8 mouse cellular contexts compared by ENCODE assay signal in the genomic region with DNA sequence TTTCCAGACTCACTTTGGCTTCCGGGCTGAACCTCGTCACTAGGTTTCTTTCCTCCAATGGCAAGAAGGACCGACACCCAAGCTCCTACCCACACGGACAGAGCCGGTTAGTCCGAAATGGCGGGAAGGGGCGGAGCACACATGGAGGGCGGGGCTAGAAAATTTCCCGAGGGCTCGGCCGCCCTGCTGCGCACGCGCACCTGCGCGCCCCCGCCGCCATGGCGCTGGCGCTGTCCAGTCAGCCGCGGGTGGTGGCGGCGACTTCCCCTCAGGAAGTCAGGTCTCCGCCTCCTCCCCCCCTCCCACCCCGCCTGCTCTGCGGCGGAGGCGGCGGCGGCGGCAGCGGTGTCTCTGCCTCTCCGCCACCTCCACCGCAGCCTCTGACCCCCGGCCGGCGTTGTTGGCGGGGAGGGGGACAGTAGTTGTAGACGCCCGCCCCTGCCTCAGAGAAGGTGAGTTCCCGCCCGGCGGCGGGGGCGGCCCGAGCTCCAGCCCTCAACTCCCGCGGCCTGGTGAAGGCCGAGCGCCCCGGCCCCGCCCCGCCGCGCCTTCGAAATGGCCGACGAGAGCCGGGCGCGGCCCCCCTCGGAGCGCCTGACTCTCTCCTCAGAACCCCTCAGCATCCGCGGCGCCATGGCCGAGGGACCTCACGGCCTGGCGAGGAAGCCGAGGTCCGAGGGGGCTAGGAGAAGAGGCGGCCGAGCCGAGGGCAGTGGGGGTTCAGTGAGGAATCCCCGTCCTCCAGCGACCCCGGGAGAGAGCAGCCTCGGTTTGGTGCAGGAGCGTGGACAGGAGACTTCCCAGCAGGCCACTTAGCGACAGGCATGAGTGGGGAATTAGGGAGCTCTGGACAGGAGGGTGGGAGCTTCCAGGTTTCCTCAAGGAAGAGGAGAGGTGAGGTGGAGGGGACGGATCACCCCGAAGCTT. TPM values are rescaled to one million over a fixed set of nuclear protein-coding genes. Genes with fewer than 3 reads are reported as not detected.
DNase-seq lines count a peak whose midpoint lies in the region; ATAC-seq lines count a peak whose summit lies in the region.

A gene (plus strand): TSS at position 289 of the 927 bp plus-strand sequence.

- H3K9ac ChIP-seq in lung, embryonic 16.5 days (ENCODE audit: low read length), result peak within 1 kb of the TSS; percentile 100

- peak within 1 kb of the TSS; percentile 84 for H3K4me2 ChIP-seq in lung, embryonic 16.5 days (ENCODE audit: low read depth, low read length)

- under 1% methylated on average over 60 of the region's 84 CpGs for WGBS in lung, embryonic 16.5 days

- H3K9me3 ChIP-seq in lung, embryonic 16.5 days (ENCODE audit: control insufficient read depth, low read length), result no peaks in the 10 kb centered on the region

- H3K4me3 ChIP-seq in lung, embryonic 16.5 days (ENCODE audit: low read length), result peak within 1 kb of the TSS; percentile 98

- H3K27me3 ChIP-seq in lung, embryonic 16.5 days (ENCODE audit: control insufficient read depth, insufficient read depth, low read depth, low read length), result no peaks in the 10 kb centered on the region

- ATAC-seq in hematopoietic stem cell, adult 5-6 weeks (replicated peaks in 1 of 2; ENCODE audit: insufficient read depth in 1 of 2, low FRiP score in 2 of 2, low TSS enrichment in 1 of 2, low read depth in 1 of 2, poor library complexity in 2 of 2, severe bottlenecking in 2 of 2), result peak; percentile 88 to 92
- ATAC-seq in lung, embryonic 16.5 days (ENCODE audit: low read depth), result peak; percentile 96

- H3K36me3 ChIP-seq in lung, embryonic 16.5 days (ENCODE audit: control insufficient read depth, insufficient read depth, low read length), result no peaks in the 10 kb centered on the region

- H3K4me1 ChIP-seq in lung, embryonic 16.5 days (replicated peaks; ENCODE audit: control insufficient read depth, insufficient read depth, low read length), result peaks cover 8% of the 10 kb centered on the region

- peak within 1 kb of the TSS; percentile 99 for H3K27ac ChIP-seq in lung, embryonic 16.5 days (ENCODE audit: low read length)

- DNase-seq in MEL-GATA-1-ER (ENCODE audit: extremely low read depth, low read depth), result peak; percentile 93
- peak; percentile 97 for DNase-seq in cerebellum, adult 8-10 months
- peak; percentile 95 for DNase-seq in forelimb bud, embryonic 11.5 days (ENCODE audit: low read depth, low spot score)
- DNase-seq in layer of hippocampus, adult 9-10 months (ENCODE audit: low spot score), result peak; percentile 90
- DNase-seq in ovary, postnatal 10 days (ENCODE audit: low spot score), result peak; percentile 85
- peak; percentile 92 to 93 for DNase-seq in thymus, postnatal 10 days (ENCODE audit: low spot score in 2 of 2)

RNA-seq across cellular contexts. Expression of the gene that starts here (rescaled TPM):
- 121 and 140 TPM in 2 replicates for total RNA-seq in hematopoietic stem cell, adult 5-6 weeks (2017)
- 52.2 and 55.5 TPM in 2 replicates for polyA plus RNA-seq in lung, embryonic 16.5 days (2015; fragmentation: Nextera tagmentation; extraction: Ambion mirVana)

Comparison
In these comparisons a context has a peak if more than half of its experiments do, and no peak if none do; other contexts are left out.
1. Peak in every context shown above with its lines: DNase-seq, ATAC-seq, H3K4me3 ChIP-seq and H3K27ac ChIP-seq.